Mouse (Mus musculus) neural tube, postnatal 0 days (tissue): ENCODE data around the gene Lysmd4. TPM values are rescaled to one million over a fixed set of nuclear protein-coding genes. Genes with fewer than 3 reads are reported as not detected.

Experiments
- polyA plus RNA-seq: library from polyadenylated mRNA; unstranded; fragments of >200 nt; fragmentation: Nextera tagmentation; extraction: Ambion mirVana; gene quantifications from 2 replicates; pipeline ENCODE4 v1.2.1, GENCODE M21; 2015

The Lysmd4 gene
- polyA plus RNA-seq = 38.7 and 41.6 TPM in 2 replicates

DNA sequence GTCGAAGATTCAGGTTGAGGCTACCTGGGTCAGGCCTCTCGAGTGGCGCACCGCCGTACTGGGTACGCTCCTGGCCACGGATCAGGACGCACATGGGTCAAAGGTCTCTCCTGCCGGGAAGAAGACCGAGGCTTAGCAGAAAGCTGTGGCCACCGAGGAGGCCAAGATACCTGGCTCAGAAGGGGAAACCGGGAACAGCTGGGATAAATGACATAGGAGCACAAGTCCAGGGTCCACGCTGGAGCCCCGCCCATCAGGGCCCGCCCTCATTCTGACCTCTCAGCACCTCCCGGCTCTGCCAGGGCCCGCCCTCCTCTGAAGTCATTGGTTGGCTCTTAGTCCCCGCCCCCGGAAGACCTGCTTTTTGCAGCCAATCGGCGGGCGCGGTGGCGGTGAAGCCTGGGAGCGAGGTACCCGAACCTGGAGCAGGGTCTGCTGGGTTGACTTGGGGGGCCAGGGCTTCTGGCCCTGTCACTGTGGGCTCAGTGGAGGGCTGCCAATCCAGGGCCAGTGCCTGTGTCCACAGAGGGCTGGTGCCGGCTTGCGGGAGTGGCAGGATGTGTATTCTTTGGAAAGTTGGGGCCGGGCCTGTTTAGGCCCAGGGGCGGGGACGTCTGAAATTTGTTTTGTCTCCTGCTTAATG is at the start of gene Lysmd4:
TSS of gene Lysmd4 (plus strand) at position 325 of the 643 bp plus-strand sequence.

Other genes with a start within 250 kb of the Lysmd4 start
- 31.8 and 32.3 TPM in 2 replicates for gene Mef2a, start 150.3 kb downstream of the Lysmd4 start, polyA plus RNA-seq